Mouse (Mus musculus): ENCODE results near the gene Acer2.

- TF ChIP-seq CTCF (IDR thresholded peaks at IDR 0.05; ENCODE audit: borderline replicate concordance, extremely low read depth, insufficient read depth, insufficient read length) (peak; percentile 33; the same call in 1 of the 2 replicates), POLR2A (IDR thresholded peaks at IDR 0.05; ENCODE audit: borderline replicate concordance, extremely low read depth, insufficient read depth, insufficient read length, poor library complexity, severe bottlenecking) (no peak)
Observed at GRCm38 (mm10) chr4:86933026-86933425, 58.8 kb downstream of the Acer2 start.
